ENCODE assay signal across 10 mouse cellular contexts in genomic region chr8:120807719-120808118, GRCm38 (mm10).
DNase-seq lines count a peak whose midpoint lies in the region; ATAC-seq lines count a peak whose summit lies in the region.
"Had no signal": no experiment of that assay in that cellular context is flagged by ENCODE, and none has a peak within 500 bp of the region (broad histone marks: within the 10 kb centered on the region; RNA-seq: fewer than 3 reads in every experiment).

No protein-coding gene starts in this region.

- ATAC-seq in hematopoietic stem cell, adult 5-6 weeks (replicated peaks in 1 of 2; ENCODE audit: insufficient read depth in 1 of 2, low FRiP score in 2 of 2, low TSS enrichment in 1 of 2, low read depth in 1 of 2, poor library complexity in 2 of 2, severe bottlenecking in 2 of 2), result peak; percentile 46 to 51; a peak in 1 of 4 replicates
- ATAC-seq in neutrophil, adult 5-6 weeks (ENCODE audit: extremely low read depth, insufficient number of reproducible peaks, low FRiP score, poor library complexity, severe bottlenecking), result peak; percentile 27; the same call in 1 of the 2 replicates
- ATAC-seq: Patski had no signal

- DNase-seq in gastrocnemius, adult 18-20 months (ENCODE audit: low spot score), result peak; percentile 43
- no peak for DNase-seq in gastrocnemius, postnatal 10 days
- DNase-seq in retina, embryonic 14.5 days (ENCODE audit: low spot score), result peak; percentile 31
- no peak for DNase-seq in retina, postnatal 1 day
- no peak for DNase-seq in frontal cortex, postnatal 10 days (ENCODE audit: low spot score in 2 of 2)
- no peak for DNase-seq in Muller cell, postnatal 12 days (ENCODE audit: inconsistent ontology term)
- DNase-seq: right cerebral cortex, postnatal 4 days had no signal

Comparison
In these comparisons a context has a peak if more than half of its experiments do, and no peak if none do; other contexts are left out.
1. DNase-seq: peak in gastrocnemius, adult 18-20 months (single experiment) and retina, embryonic 14.5 days (single experiment); none in gastrocnemius, postnatal 10 days (single experiment), retina, postnatal 1 day (single experiment), frontal cortex, postnatal 10 days (0 of 2) and Muller cell, postnatal 12 days (single experiment).